Mouse (Mus musculus): ENCODE data around the gene Rpl4.

Gene Rpl4

DNA sequence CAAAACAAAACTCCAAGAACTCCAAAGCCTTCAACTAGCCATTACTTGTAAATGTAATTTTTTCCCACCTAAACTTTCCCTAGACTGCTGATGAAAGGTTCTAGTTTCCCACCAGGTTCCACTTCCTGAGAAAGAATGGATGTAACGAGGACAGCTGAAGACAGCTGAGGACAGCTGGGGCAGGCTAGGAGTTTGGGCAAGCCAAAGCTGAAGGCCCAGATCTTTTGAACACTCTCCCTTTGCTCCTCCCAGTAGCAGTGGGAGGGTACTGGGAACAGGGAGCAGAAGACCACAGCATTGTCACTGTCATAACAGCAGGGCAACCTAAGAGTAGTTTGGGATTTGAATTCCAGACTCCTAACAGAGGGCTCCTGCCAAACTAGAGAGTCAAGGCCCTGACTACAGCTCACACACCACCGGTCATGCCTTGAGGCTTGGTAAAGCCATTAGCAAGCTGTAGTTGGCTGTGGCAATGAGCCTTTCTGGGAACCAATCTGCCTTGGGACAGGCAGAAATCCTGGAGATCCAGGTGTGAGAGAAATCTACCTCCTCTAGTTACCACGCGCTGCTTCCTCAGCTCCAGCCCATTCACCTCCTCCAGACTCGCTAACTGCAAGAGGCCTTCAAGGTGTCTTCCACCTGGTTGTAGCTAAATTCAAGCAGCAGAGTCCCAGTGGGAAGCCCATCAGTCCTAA is 25.0 kb downstream of the Rpl4 start:
- no peak for DNase-seq (ENCODE audit: low spot score)

- peak; percentile 26 for DNase-seq (ENCODE audit: low spot score)
Measured at GRCm38 (mm10) chr9:64198763-64199418, 25.7 kb downstream of the Rpl4 start.

DNA sequence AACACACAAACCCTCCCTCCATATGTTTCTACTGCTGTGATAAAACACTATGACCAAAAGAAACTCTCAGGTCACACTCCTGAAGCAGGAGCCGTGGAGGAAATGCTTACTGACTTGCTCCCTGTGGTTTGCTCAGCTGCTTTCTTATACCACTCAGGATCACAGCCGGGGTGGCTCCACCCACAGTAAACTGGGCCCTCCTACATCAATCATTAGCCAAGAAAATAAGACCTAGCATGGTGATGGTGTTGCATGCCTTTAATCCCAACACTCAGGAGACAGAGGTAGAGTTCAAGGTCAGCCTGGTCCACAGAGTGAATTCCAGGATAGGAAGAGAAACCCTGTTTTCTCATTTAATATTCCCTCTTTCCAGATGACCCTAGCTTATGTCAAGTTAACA is 26.7 kb downstream of the Rpl4 start:
- no peak for DNase-seq (ENCODE audit: low spot score)

- no peak for DNase-seq (ENCODE audit: low spot score)
Measured at GRCm38 (mm10) chr9:64202331-64202730, 29.2 kb downstream of the Rpl4 start.

DNA sequence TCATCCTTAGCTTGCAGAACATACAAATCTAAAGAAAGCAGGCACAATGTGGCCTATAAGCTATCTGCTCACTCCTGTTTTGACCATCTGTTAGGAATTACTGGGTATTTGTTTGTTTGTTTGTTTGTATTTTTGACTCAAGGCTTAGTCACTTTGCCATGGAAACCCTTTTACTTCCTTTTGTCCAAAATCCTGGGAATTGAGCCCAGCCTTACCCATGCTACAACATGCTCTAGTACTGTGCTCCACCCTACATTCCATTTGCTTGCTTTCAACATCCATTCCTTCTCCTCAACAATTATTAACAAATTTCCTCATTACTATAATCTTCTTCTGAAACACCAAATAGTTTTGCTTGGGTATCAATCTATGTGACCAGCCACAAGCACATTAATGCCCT is 29.7 kb downstream of the Rpl4 start:
- no peak for DNase-seq (ENCODE audit: low spot score)

GRCm38 (mm10) chr9:64207509-64208084 is 34.4 kb downstream of the Rpl4 start:
- no peak for DNase-seq (ENCODE audit: low spot score)

- DNase-seq (ENCODE audit: low spot score) = no peak
Measured at GRCm38 (mm10) chr9:64214452-64214851, 41.3 kb downstream of the Rpl4 start.

DNA sequence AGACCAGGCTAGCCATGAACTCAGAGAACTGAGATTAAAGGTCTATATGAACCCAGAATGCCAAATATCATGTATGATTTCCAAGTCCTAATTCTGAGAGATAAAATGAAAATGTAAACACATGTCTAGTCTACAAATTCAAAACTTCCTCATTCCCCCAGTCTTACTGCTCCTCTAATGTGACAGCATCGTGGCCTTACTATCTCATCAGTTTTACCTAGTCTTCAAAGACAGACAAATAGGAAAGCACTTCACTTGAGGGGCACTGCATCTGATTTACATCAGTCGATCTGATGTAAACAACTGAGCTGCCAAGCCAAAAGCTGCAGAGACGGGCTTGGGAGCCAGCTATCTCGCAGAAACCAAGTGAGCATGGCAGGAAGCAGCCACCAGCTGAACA is 42.9 kb downstream of the Rpl4 start:
- DNase-seq (ENCODE audit: low spot score) = no peak

DNA sequence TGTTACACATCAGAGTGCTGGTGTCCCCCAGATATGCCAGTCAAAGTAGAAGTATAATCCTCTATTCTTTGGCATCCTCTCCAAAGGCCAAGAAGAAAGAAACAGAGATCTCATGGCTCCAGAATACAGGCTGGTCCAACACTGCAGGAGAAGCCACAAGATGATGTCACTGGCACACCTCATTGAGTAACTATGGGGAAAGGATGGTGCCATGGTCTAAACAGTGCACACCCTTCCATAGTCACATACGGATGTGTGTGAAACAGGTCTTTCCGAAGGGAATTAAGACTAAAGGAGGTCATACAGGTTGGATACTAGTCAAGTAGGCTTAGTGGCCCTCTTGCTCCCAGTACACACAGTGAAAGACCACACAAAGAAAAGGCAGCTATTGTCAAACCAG is 43.5 kb downstream of the Rpl4 start:
- no peak for DNase-seq (ENCODE audit: low spot score)

- no peak for DNase-seq (ENCODE audit: low spot score)
Measured at GRCm38 (mm10) chr9:64217887-64218286, 44.7 kb downstream of the Rpl4 start.

DNA sequence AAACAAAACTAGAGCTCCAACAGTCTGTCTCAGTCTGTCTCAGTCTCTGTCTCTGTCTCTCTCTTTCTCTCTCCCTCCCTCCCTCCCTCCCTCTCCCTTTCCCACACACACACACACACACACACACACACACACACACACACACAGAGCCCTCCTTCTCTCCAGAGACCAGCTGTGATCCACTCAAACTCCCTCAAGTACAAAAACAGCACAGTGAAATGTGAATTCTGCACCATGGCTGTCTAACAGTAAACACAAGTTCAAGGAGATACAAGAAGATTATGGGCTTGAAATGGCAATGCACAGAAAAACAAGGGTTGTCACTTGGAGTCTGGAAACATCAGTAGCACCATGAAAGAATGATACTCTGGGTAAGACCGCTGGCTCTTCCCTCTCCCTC is 46.1 kb downstream of the Rpl4 start:
- no peak for DNase-seq (ENCODE audit: low spot score)

- DNase-seq (ENCODE audit: low spot score) = no peak
Measured at GRCm38 (mm10) chr9:64219772-64220420, 46.7 kb downstream of the Rpl4 start.

DNA sequence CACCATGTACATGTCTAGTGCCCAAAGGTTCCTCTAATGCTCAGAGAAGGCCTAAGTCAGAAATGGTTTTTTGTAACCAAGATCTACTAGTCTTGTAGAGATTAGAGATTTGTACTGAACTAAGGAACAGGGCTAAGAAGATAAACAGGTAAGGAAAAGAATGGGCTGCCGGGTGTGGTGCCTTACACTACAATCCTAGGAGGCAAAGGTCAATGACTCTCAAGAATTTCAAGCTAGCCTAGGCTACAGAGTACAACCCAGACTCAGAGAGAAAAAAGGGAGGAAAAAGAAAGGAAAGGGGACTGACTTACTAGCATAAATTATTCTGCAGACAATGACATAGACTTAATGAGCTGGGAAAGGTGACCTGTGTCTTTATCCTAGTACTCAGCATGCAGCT is 47.4 kb downstream of the Rpl4 start:
- no peak for DNase-seq (ENCODE audit: low spot score)

DNA sequence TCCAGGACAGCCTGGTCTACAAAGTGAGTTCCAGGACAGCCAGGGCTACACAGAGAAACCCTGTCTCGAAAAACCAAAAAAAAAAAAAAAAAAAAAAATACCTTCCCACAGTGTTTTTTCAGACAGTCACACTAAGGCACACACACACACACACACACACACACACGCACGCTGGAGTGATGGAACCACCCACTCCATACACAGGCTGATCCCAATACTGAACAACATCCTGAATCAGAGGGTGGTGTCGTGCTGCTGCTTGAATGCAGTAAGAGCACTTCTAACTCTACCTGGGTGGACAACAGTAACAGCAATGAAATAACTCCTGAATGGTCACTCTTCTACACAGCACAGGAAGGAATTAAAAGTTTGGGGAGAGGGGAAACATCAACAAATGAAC is 48.3 kb downstream of the Rpl4 start:
- DNase-seq (ENCODE audit: low spot score) = no peak

DNA sequence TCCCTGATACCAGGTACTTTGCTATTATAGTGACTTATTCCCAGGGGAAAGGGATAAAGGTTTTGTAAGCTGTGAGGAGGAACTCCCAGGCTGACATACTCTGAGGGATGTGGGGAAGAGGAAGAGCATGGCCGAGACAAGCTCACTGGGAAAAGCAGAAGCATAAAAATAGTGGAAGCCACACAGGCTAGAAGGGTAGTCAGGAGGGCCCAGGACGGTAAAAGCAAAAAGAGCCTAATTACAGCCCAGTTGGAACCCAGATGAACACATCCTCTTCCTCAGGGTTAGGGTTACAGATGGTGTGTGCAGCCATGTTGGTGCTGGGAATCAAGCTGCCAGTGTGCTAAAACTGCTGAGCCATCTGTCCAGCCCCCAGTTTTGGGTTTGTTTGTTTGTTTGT is 48.9 kb downstream of the Rpl4 start:
- no peak for DNase-seq (ENCODE audit: low spot score)

DNA sequence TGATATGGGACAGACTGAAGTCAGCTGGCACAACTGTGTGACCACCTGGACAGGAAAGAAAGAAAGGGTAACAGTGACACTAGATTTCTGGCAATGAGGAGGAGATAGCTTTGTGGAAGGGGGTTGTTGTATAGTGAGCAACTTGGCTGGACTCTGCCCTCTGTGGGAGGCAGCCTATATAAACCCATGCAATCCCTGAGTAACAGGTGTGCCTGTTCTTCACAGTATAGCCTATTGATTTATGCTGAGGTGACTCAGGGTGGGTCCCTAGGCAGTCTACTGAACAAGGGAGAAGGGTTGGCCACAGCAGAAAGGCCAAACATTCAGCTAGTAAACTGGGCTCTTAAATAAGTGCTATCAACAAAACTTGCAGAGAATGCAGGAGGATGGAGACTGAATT is 52.6 kb downstream of the Rpl4 start:
- DNase-seq (ENCODE audit: low spot score) = no peak

DNA sequence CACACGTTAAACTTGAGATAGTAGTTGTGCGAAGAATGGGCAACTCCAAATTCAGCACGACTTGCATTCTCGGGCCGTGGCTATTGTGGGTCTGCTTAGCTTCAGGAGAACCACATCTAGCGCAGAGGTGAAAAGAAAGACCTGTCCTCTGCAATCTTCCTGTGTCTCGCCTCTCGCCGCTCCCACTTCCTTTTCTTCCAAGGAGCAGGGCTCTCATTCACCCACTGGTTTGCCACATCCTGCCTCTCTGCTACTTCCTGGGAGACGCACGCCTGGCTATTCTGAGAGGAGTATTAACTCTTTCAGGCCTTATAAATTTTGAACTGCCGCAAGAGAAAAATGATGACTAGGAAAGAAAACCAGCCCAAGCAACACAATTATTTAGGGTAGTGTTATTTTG is 54.6 kb downstream of the Rpl4 start:
- no peak for DNase-seq (ENCODE audit: low spot score)
